Mouse (Mus musculus) CD4-positive, CD25-positive, alpha-beta regulatory T cell, adult 4 months (primary cell): ENCODE results near the gene Dync1i1. TPM values are rescaled to one million over a fixed set of nuclear protein-coding genes. Genes with fewer than 3 reads are reported as not detected.

Experiments used
- ATAC-seq: one replicate; pipeline ENCODE4 v1.8.0; 2017
- polyA plus RNA-seq, 2 experiments: library from polyadenylated mRNA; unstranded; fragments of 100-300 nt; shearing (Covaris generic); gene quantifications; one replicate each; pipeline ENCODE4 v1.2.1; 2017

Gene Dync1i1
- polyA plus RNA-seq, 2 experiments from 2014 or later, result not detected

DNA sequence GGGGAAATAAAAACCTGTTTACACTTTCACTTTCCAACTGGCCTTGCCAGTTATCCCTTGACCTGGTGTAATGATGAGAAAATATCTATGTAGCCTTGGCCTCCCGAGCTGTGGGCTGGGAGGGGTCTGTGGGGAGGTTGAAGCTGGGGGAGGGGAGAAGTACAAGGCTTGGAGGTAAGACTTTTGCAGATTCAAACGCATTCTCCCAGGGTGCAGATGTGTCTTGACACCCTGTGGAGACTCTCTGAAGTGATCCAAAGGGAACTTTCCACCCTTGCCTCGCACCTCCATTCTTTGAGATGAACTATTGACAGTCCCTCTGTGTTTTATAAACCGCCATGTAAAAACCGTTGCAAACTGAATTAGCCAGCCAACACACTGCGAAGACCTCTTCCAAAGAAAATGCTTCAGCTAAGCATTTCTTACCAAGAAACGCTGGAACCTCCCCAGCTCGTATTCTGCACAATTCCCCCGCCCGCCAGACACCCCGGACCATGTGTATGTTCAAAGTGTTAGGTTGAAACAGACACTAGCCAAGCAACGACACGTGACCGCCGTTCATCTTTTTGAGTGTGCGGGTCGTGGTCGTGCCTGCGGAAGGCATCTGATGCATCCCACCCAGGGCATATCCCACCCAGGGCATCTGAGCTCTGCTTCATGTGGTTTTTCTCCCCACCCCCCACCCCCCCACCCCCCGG, 133.6 kb downstream of the Dync1i1 start:
- ATAC-seq, result no peak

DNA sequence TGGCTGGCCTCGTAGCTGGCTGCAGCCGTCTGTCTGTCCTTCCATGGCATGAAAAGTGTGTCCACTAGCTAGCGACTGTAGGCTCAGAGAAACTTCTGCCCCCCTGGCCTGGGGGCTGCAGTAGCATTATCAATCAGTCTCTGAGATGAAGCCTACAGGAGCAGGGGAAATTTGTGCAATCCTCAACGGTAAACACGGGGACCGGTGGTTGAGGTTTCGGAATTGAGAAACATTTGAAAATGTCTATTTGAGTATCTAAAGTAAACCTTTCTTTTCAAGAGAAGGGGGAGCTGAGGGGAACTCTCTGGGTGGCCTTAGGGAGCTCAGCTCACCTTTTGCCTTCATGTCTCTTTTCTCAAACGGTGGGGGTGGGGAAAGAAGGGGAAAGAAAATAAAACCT, 134.2 kb downstream of the Dync1i1 start:
- ATAC-seq, result no peak

DNA sequence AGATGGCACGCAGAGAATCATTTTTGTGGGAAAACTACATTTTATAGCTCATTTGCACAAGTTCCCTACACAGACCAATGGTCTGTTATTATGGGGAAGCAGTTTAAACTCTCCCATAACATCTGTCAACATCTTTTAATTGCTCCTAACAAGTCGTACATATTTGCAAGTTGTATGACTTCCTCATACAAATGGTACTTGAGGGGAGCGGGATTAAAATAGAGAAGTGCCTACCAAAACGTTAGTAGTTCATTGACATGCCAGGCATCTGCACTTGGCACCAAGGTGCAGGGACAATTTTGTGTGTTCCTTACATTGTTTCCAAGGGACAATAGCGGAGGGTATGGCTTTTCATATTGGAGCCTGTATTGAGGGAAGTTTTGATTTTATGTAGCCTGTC, 140.7 kb downstream of the Dync1i1 start:
- ATAC-seq, result no peak

DNA sequence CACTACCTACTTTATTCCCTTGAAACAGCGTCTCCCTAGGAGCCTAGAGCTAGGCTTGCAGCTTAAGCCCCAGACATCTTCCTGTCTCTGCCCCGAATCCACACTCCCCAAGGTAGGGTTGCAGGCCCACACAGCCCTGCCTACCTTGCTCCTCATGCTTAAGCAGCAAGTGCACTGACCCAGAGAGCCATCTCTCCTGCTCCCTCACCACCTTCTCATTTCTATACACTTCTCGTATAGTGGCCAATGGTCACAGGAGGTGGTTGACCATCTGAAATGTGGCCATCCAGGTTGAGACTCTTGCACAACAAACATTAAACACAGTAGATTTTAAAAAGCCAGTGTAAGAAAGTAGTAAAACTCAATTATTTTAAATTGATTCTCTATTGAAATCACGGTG, 141.8 kb downstream of the Dync1i1 start:
- ATAC-seq, result no peak

DNA sequence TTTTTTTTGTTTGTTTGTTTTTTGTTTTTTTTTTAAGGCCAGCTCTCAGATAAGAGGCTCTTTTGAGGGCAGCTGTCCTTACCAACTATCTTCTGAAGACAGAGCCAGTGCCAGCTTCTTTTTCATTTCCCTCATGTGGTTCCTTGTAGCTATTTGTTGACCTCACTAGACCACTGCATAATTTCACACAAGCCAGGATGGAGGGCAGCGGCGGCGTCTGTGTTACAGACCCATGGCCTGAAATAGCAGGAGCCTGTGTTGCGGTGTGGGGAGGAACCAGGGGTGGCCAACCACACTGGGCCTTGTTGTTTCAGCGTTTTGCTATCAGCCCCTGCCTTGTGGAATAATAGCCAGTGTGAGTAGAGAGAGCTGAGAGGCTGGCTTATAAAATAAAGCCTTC, 145.6 kb downstream of the Dync1i1 start:
- ATAC-seq, result no peak

DNA sequence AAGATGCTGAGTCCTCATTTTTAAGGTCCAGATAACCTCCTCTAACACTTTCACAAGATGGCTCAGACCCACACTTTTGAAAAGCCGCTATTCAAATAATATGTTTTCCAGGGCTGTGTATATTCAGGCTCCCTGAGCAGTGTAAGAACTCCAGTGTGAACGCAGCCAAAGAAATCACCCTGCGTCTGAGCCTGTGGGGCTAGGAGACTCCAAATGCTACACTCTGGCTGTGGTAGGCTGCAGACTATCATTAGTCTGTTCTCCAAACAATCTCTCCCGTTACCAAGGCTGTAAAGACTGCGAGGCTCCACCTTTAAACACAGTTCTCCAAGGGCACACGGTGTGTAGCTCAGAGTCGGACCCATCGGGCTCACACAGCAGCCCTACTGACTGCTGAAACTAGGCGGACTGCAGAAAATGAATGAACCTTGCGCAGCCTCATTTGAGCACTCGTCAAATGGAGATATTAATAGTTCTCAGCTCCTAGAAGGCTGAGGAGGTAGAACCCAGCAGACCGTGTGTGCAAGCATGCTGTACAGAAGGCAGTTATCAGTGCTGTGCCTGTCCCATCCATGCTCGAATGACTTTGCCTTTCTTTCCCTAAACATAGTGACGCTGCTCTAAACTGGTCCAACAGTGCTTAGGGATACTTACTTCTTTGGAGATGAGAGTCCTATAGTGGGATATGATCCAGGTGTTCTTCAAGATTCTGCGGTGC, 146.3 kb downstream of the Dync1i1 start:
- ATAC-seq, result no peak

DNA sequence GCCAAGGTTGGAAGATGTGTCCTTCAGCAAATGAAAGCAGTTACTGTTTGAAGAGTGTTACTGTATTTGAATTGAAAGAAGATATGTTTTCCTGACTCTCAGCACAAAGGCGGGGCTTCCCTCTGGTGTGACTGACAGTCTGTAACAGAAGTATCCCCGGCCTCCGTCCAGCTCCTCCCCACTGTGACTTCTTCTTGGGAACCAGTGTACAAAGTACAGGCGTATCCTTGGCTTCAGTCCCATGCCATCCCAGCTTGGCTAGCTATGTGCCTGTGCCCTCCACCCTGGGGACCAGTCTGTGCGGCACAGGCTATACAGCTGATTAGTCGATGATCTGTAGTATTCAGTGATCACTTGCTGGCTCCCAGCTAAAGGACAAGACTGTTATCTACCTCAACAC, 163.9 kb downstream of the Dync1i1 start:
- ATAC-seq, result no peak

DNA sequence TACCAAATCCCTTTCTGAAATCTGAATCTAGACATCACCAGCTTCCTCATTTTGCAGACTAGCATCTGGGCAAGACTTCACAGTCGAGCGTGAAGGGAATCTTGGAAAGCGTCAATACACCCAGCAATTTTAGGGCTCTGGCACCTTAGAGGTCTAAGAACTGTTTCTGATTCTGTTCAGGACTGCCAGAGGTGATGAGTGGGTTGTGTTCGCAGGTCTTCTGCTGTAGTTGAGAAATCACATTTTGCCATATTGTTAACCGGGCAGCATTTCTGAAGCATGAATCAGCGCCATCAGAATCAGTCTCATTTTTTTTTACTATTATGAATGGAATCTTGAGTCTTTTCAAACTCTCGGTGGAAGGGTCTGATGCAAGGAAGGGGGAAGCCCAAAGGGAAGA, 185.9 kb downstream of the Dync1i1 start:
- ATAC-seq, result no peak

DNA sequence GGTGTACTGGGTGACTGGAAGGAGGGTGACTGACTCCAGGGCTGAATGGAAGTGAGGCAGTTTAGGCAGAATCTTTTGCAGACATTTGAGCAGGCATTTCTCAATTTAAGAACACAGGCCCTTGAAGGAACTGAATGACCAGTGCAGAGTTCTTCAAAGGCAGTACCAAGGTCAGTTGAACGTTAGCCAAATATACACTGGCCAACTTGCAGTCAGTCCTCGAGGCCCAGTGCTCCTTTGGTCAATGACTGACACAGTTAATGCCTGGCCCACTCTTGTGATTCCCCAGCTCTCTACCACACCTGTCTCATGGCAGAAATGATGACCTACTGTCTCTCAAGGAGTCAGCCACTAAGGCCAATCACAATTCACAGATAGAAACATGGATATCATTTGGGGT, 189.6 kb downstream of the Dync1i1 start:
- ATAC-seq, result no peak

DNA sequence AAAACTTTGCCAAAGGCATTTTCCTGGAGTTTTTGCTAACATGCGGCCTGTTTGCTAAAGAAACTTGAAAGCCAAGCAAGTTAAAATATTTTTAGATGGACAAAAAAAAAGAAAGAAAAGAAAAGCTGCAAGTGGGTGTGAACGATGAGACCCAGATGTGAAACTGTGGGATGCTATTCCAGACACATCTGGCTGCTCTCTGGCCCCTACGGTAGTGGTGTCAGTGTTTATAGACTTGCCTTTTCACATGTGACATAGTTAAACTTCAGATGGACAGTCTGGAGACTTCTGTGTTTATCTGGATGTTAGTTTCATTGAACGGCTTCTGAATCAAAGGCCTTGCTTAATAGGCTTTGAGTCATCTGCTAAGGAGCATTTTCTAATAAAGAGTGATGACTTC, 195.2 kb downstream of the Dync1i1 start:
- no peak for ATAC-seq

DNA sequence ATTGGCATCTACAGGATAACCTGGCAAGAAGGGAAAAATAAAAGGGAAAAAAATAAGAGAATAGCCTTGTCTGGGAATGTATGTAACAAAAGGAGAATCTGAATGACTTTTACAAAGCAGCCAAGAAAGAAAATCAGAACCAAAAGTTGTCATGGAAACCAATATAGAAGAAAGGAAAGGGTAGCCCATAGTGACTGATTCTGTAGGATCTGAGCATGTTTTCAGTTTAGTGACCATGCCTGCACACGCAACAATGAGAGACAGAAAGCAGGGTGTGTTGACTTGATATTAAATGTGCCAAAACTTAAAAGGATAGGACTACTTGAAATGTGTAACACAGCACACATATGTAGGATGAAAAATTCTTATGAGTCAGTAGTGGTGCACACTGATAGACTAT, 197.2 kb downstream of the Dync1i1 start:
- ATAC-seq, result no peak

DNA sequence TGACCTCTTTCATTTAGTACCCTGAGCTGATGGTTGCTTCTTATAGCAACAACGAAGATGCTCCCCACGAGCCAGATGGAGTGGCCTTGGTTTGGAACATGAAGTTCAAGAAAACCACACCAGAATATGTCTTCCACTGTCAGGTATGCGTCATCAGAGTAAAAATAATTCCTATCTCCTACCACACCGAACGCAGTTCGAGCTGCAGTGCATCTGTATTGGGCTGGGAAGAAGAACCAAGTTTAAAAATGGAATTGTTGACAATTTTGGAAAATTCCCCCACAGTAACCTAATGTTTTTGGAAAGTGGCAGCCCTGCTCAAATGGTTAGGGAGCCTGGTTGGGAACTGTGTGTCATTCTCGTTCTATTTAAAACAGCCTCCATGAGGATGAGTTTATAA, 197.7 kb downstream of the Dync1i1 start:
- ATAC-seq, result no peak

DNA sequence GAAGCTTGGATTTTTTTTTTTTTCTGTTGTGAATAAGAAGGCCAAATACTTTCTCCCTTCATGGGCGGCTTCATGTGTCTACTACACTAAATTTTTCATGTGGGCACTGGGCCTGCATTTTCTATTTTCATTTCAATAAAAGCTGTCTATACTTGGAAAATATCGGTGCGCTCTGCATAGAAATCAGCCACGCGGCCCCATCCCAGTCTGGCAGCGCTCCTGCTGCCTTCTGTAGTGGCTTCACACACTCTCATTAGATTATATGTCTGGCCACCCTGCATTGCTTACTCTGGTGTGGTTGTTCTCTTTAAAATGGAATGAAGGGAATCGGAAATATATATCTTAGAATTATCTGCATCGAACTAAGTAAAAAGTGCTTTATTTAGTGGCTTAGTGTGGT, 204.7 kb downstream of the Dync1i1 start:
- ATAC-seq, result no peak

DNA sequence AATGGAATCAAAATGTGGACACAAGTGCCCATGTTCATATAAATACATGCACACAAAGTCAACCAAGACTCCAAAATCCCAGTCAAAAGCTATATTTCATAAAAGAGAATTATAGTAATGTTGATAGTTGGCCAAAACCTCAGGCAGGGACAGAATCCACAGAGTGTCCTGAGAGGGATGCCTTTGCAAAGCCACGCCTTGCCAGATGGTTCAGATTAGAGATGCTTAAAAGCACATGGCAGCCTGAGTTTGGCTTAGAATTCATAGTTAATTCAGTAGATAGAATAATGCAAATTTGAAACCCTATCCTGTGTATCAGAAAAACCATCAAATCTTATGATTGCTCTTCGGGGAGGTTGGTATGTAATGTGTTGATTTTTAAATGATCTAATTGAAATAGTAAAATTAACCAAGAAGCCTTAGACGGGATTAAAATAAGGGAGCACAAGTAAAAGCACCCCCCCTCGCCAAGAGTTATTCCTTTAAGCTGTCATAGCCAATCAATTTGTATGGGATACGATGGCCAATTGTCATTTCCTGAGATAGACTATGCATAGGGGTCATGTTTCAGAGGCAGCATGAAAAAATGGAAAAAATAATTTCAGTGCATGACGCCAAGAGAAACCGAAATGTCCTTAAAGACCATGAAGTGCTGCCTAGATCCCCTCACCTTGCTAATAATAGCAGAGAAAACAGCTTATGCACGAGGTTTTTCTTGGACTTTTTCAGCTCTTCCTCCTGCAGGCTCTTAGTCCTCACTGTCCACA, 210.3 kb downstream of the Dync1i1 start:
- ATAC-seq, result no peak

DNA sequence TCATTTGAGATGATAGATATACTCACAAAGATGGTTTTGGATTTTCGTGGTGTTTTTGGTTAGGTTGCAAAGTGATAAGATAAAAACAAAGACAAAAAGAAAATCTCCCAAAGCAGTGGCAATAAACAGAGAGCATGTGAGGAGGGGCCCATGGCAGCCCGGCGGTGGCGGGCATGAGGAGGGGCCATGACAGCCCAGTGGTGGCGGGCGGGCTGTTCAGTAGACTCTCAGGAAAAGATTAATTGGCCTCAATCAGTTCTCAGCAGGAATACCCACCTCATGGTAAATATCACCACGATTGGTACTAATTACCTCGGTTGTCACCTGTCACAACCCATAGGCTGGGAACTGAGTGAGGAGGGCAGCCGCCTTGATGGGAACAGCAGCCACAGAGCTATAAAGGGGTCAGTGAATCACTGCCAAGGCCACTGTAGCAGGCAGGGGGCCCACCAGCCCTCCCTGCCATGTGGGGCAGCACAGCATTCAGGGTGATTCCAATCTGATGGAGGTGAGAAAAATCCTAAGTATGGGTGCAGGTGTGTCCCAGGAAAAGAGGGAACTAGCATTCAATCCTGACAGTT, 224.5 kb downstream of the Dync1i1 start:
- ATAC-seq, result no peak

DNA sequence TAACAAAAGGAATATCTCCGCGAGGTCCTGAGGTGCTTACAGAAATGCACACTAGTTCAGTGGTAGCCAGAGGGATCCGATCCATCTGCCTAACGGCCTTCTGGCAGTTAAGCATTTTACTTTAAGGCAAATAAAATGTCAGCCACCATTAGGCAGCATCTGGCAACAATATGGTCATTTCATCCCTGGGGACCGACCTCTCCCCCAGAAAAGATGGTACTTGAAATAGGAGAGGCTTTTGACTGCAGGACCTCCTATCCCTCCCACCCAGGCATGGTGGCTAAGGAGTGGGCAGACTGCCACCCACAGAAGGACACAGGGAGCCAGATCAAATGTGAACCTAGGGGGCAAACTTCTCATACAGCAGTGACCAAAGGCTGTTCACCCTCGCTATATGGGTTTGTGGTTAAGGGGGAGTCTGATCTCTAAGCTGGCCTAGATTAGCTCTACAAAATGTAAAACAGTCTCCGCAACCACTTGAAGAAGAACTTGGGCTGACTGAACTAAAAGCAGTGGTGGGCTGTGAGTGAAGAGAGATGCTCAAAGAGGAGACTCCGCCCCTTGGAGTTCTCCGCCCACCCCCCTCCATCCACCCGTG, 231.0 kb downstream of the Dync1i1 start:
- no peak for ATAC-seq

DNA sequence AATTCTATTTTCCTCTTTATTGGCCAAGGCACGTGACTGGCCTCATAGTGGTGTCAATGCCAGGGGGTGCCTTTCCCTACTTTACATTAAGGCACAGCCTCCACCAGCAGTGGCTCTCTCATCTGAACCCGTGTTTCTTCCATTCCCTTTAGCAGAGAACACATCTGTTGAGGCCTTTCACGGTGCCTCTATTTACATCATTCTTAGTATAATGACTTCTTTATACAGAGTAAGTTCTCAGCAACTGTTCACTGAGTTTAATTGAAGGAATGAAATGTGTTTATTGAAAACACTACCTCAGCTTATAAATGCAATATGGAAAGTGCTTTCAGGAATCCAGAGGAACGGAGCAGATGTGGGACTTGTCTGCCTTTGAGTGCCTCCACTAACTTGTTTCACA, 235.3 kb downstream of the Dync1i1 start:
- ATAC-seq, result no peak

DNA sequence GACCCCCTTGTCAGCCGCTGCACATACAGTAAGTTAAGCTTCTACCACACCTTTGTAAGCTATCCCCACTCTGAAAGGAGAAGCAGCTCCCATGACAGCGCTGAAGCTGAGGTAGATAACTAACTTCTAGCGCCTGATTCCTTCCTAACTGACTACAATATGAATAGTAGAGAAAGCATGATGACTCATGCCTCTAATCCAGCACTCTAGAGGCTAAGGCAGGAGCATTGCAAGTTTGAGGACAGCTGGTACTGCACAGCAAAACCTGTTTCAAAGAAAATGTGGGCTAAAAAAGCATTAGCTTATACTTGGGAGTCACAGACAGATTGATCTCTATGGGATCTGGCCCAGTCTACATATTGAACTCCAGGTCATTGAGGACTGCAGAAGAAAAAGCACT, 236.5 kb downstream of the Dync1i1 start:
- ATAC-seq, result no peak

DNA sequence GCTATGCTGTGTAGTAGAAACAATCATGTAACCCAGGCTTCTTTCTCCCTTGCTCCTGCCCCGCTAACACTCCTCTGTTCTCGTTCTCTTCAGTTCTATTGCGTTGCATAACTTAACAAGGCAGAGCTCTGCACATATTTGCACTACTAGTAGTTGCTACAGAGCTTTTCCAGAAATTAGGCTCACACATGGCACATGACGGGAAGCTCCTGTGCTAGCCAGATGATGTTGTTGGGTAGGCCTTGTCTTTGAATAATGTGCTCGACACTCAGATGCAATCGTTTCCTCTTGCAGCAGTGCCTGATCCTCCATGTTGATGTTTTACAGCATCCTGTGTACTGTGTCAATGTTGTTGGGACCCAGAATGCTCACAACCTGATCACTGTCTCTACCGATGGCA, 240.9 kb downstream of the Dync1i1 start:
- ATAC-seq, result no peak

DNA sequence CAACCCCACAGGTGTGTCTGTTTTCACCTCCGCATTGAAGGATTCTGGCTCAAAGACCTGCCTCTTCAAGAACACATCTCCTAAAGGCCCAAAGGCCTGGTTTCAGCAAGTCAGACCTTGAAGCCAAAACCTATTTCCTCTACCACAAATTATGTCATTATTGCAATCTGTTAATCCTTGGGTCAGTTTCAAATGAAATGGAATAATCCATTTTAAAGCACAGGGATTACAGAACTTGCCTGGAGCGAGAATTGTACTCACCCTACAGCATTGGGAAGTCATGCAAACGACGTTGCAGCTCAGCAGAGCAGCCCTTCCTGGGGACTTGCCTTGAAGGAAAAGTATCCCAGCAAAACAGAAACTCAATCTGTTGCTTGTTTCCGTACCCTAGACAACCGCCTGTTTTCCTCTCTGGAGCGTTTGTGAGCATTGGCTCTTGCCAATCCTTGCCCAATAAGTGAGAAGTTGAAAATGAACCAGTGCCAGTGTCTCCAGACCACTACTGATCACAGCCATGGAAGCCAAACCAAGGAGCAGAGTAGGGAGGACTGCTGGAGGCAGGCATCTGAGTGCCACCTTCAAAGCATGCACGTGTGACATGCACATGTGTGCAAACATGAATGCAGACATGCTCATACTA, 241.5 kb downstream of the Dync1i1 start:
- no peak for ATAC-seq

DNA sequence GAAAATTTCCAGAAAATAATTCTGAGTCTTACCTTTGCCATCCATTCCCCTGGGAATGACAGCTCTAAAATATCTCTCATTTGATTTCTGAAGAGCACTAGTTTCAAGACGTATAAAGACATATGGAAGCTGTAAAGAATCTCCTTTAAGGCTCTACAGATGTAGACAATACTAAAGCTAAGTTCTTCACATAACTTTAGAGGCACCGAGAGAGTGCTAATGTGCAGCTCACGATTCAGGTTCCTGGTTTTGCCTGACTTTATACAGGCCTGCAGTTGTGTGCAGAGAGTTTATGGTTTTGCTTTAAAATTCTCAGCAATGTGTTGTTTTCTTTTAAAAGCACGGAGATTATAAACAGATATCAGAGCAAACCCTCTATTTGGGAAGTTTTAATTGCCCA, 242.1 kb downstream of the Dync1i1 start:
- ATAC-seq, result no peak

DNA sequence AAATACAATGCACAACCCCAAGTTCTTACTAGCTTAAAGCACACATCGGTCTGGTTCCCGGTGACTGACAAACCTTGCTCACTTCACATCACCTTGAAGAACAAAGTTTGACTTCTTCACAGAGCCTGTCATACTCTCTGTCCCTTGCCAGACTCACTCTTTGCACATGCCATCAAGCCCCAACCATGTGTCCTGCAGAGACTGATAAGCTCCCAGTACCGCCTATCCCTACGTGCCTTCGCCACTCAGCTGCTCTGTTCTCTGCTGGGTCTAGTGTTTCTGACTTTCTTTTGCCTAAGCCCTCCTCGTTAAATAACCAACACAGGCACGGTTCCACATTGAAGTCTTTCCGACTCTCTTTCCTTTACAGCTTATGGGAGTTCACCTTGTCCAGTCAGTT, 244.2 kb downstream of the Dync1i1 start:
- no peak for ATAC-seq

DNA sequence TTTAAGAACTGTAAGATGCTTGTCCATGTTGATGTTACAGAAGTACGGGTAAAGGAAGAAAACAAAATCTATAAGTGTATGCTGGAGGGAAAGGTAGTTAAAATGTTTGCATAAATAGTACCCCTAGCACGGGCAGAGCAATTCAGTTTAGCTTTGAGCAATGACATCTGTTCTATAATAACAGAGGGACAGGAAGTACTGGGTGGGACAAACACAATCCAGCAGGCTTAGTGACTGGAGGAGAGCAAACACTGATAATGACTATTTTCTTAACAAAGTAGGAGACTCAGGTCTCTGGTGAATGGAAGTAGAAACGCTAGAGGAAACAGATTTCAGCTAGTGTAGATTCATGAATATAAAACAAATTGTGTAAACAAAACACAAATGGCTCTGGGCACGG, 250.8 kb downstream of the Dync1i1 start:
- no peak for ATAC-seq
